Mouse (Mus musculus) ovary, adult 18-20 months (tissue): ENCODE measurements around the gene Rnf151.
"Not testable (repeated sequence)": the region's sequence is repeated elsewhere in the genome, so short reads cannot be mapped to it uniquely, and the experiment has no call there.

Source experiments
- DNase-seq: peaks from one replicate; pipeline ENCODE4 v3.0.0; 2022; ENCODE audit warnings: low spot score, mixed read lengths

Gene Rnf151

GRCm38 (mm10) chr17:24667416-24667815 lies 50.4 kb downstream of the Rnf151 start:
- no peak for DNase-seq

GRCm38 (mm10) chr17:24667011-24667410 lies 50.9 kb downstream of the Rnf151 start:
- not testable (repeated sequence) for DNase-seq
